Mouse (Mus musculus) olfactory bulb, adult 2 months (tissue): ENCODE measurements around the gene Fam53b. TPM values are rescaled to one million over a fixed set of nuclear protein-coding genes. Genes with fewer than 3 reads are reported as not detected.

Experiments
- H3K27ac ChIP-seq: fragments of 200-500 bp; 2 replicates; pipeline ENCODE4 v1.5.1; 2012; ENCODE audit warnings: low read depth, low read length; ENCODE audit not compliant: insufficient read depth
- H3K4me1 ChIP-seq: fragments of 200-500 bp; 2 replicates; pipeline ENCODE4 v1.6.1; 2012; ENCODE audit warnings: low read length; ENCODE audit not compliant: control insufficient read depth, insufficient read depth
- H3K4me3 ChIP-seq: fragments of 200-500 bp; 2 replicates; pipeline ENCODE4 v1.5.1; 2012; ENCODE audit warnings: mild to moderate bottlenecking, low read depth, low read length, moderate library complexity; ENCODE audit not compliant: insufficient read depth
- CTCF ChIP-seq: fragments of 200-500 bp; IDR thresholded peaks from 2 replicates; pipeline ENCODE4 v1.5.1; 2012; ENCODE audit warnings: low read depth, mild to moderate bottlenecking, low read length, moderate library complexity; ENCODE audit not compliant: insufficient read depth
- POLR2A ChIP-seq: fragments of 200-500 bp; IDR thresholded peaks from 2 replicates; pipeline ENCODE4 v1.6.1; 2012; ENCODE audit warnings: mild to moderate bottlenecking, low read depth, low read length, moderate library complexity; ENCODE audit not compliant: insufficient read depth
- WGBS: fragments of 180-500 bp; shearing (Covaris S2); methylation state at CpG from one replicate; pipeline ENCODE4 v1.1.7; 2018; 5-methylcytosine and 5-hydroxymethylcytosine counted together
- polyA plus RNA-seq: library from polyadenylated mRNA; stranded (reverse); fragments of >200 nt; gene quantifications from 2 replicates; pipeline ENCODE4 v1.2.4, GENCODE M21; 2012; ENCODE audit warnings: low replicate concordance; ENCODE audit not compliant: missing spikeins, insufficient read depth, insufficient read length

Fam53b gene
- polyA plus RNA-seq, 1 experiment: not detected

GRCm38 (mm10) chr7:132729093-132729831 is 84.4 kb downstream of the Fam53b start:
- TF ChIP-seq POLR2A: no peak
- no peak for TF ChIP-seq CTCF
- H3K4me1 ChIP-seq: peaks cover 34% of the 10 kb centered on the region
- 91% methylated on average over 4 of the region's 4 CpGs for WGBS

GRCm38 (mm10) chr7:132726106-132726861 is 87.4 kb downstream of the Fam53b start:
- WGBS: 68% methylated on average over 13 of the region's 13 CpGs

More at GRCm38 (mm10) chr7:132729093-132729831, 84.4 kb downstream of the Fam53b start:
- Histone ChIP-seq H3K27ac (no peak overlapping the region), H3K4me3 (no peak overlapping the region)

DNA sequence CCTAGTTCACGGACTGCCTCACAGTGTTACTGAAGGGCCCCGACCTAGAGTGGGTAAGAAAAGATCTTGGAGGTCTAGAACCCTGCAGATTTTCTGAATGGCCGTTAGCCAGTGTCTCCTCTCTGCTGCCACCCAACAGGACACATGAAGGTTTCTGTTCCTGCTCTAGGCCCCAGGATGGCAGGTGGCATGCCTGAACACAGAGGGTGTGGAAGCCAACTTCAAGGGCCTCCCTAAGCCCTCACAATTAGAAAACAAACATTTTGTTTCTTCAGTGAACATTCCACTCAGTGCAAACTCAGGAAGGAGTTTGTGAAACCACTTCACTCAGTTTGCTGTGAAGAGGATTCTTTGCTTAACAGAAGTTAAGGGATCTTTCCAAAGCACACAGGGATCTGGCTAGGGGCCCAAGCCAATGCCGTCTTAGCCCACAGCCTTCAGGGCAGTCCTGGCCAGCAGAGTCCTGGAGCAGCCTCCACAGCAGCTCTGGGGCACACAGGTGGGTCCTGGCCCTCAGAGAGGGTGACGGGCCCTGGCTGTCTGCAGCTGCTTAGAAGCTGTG is 89.1 kb downstream of the Fam53b start:
- WGBS: 80% methylated on average over 5 of the region's 5 CpGs
- no peak overlapping the region for H3K27ac ChIP-seq
- peaks cover 25% of the 10 kb centered on the region for H3K4me1 ChIP-seq
- TF ChIP-seq POLR2A: no peak
- TF ChIP-seq CTCF: no peak
- no peak overlapping the region for H3K4me3 ChIP-seq

More at GRCm38 (mm10) chr7:132726106-132726861, 87.4 kb downstream of the Fam53b start:
- Histone ChIP-seq H3K4me1 (peaks cover 21% of the 10 kb centered on the region), H3K27ac (no peak overlapping the region), H3K4me3 (no peak overlapping the region)
- TF ChIP-seq POLR2A (no peak), CTCF (no peak)

DNA sequence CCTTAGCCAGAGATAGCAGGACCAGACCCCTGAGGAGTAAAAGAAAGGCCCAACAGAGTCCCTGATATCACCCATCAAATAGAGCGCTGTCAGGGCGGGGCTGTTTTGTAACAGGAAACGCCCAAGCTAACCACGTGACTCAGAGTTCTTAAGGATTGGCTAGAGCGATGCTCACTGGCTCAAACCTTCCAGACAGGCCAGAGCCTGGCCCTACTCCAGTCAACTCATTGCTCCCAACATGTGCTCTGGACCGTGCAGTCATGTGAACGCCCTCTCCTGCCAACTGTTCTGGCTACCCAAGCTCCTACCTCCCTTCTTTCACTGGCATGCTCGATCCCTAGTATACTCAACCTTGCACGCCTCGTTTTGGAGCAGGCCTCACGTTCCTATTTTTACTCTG is 89.8 kb downstream of the Fam53b start:
- Histone ChIP-seq H3K4me1 (peaks cover 25% of the 10 kb centered on the region), H3K27ac (no peak overlapping the region), H3K4me3 (no peak overlapping the region)
- WGBS: 58% methylated on average over 11 of the region's 11 CpGs
- TF ChIP-seq CTCF (no peak), POLR2A (no peak)

DNA sequence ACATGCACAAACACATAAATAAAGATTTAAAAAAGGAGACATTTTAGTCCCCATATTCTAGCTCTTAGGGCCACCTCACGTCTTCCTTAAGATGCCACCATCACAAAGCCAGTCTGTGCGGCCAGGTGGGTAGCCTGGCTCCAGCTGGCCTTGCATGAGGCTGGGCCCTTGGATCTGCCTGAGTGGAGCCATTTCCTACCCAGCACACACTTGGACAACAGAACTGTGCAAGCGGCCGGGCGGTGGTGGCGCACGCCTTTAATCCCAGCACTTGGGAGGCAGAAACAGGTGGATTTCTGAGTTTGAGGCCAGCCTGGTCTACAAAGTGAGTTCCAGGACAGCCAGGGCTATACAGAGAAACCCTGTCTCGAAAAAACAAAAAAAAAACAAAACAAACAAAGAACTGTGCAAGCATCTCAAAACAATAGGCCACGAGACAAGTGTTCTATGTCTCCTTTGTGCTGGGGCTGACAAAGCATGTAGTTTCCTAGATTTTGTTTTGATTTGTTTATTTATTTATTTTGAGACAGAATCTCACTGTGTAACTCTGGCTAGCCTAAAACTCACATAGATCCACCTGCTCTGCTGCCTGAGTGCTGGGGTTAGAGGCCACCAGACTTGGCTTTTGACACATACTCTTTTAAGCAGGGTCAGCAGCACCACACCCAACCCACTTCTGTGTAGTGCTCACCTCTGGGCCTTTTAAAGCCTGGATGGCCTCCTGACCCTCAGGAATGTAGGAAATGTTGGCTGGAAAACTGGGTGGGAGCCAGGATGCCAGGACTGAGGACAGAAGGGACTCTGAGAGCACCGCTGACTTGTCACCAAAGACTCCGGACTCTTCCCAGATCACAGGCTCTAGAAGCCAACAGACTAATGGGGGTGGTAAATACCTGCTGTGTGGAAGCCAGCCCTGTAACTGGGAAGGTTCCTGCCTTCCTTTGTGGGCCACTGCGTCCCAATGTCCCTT is 91.0 kb downstream of the Fam53b start:
- H3K4me3 ChIP-seq: no peak overlapping the region
- 90% methylated on average over 12 of the region's 12 CpGs for WGBS
- TF ChIP-seq CTCF: no peak
- TF ChIP-seq POLR2A: no peak
- H3K4me1 ChIP-seq: peaks cover 25% of the 10 kb centered on the region
- H3K27ac ChIP-seq: no peak overlapping the region

DNA sequence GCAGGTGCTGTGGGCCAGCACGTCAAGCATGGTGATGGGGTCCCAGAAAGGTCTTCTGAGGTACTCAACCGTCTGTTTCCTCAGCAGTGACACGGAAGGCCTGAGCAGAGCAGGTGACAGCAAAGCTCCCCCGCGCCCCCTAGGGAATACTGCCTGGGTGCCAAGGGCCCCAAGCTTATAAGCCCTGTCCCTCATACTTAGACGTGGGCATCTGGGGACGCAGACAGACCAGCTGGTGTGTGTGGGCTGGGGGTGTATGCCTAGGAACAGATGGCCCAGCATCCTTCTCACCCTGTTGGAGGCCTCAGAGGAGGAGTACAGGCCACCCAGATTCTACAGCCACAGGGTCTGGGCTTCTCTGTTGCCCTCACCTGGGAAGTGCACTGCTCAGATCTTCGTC is 93.1 kb downstream of the Fam53b start:
- TF ChIP-seq POLR2A (no peak), CTCF (no peak)
- Histone ChIP-seq H3K4me3 (no peak overlapping the region), H3K4me1 (peaks cover 28% of the 10 kb centered on the region), H3K27ac (no peak overlapping the region)
- 82% methylated on average over 8 of the region's 8 CpGs for WGBS

GRCm38 (mm10) chr7:132719570-132719969 is 94.1 kb downstream of the Fam53b start:
- WGBS: over 99% methylated on average over 4 of the region's 4 CpGs
- H3K4me1 ChIP-seq: peaks cover 38% of the 10 kb centered on the region
- TF ChIP-seq CTCF (no peak), POLR2A (no peak)
- H3K4me3 ChIP-seq: no peak overlapping the region
- H3K27ac ChIP-seq: no peak overlapping the region

DNA sequence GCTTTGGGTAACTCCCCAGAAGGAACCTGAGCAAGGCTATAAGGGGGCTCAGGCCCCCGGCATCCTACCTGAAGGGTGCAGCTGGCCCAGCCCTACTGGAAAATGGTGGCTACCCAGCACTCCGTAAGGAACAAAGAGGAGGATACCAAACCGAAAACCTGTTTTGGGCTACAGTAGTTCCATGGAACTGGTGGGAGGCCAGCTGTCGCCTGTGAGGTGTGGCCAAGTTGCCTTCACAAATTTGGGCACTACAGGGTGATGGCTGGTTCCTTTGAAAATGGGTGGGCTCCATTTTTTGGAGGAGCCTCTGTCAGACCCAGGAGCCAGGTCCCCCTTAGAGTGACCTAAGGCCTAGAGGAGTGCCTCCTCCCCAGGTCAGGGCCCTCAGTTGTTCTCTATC is 98.4 kb downstream of the Fam53b start:
- Histone ChIP-seq H3K27ac (peak overlapping the region; percentile 94), H3K4me1 (peaks cover 43% of the 10 kb centered on the region), H3K4me3 (no peak overlapping the region)
- TF ChIP-seq CTCF: no peak
- TF ChIP-seq POLR2A: no peak
- 89% methylated on average over 4 of the region's 4 CpGs for WGBS
